Mouse (Mus musculus) lung, adult 18-20 months (tissue): Measurements from ENCODE around the gene Tpo.

ENCODE experiments used
- DNase-seq, 2 experiments: peaks; one replicate each; pipeline ENCODE4 v3.0.0; 2022; ENCODE audit warnings: mixed read lengths in 2 of 2

Gene Tpo

GRCm38 (mm10) chr12:30132524-30132923, at the start of gene Tpo:
Gene Tpo (minus strand): TSS chr12:30132624.
- no peak for DNase-seq

DNA sequence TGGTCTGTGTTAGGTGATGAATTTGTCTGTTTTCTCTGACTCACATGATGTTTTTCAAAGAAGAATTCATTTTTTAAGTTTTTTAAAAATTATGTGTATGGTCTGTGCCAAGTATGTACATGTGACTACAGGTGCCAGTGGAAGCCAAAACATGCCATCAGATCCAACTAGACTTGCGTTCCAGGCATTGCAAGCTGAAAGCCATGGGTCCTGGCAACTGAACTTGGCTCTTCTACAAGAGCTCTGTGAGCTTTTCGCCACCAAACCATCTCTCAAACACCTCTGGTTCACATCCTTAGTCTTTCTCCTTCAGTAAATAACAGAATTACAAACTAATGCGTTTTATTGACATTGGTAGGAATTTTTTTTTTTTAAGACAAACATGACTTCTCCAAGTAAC, 49.3 kb upstream of the Tpo start:
- no peak for DNase-seq

DNA sequence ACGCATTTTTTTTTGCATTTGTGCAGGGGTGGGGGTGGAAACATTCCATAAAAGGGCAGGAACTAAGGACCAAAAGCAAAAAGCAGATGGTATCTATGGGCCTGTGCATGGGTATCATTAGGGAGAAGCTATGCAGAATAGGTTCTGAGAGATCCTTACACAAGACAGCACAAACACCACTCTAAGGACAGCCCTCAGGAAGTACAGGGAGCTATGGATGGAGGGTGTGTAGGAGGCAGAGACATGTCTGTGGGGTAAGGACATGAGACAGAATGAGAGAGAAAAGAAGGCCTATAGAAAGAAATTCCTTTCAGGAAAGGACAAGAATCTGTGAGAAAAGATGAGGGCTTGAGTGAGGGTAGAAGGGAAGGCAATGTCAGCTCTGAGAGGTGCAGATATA, 47.2 kb upstream of the Tpo start:
- DNase-seq: no peak

DNA sequence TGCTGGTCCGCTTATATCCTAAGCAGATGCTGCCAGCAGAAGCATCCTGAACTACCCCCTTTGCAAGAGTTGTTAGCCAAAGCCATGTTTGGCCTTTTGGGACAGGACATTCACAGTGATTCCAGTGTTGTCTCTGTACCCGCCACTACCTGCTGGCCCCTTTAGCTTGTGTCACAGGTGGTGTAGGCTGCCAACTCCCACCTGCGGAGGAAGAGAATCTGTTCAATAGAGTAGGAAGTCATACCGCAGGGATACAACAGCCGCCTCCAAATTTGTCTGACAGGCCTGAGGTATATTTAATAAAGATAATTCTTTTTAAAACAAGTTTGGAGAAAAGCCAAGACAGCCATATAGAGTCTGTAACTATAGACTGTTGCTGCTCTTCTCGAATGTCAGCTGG, 45.5 kb upstream of the Tpo start:
- no peak for DNase-seq

DNA sequence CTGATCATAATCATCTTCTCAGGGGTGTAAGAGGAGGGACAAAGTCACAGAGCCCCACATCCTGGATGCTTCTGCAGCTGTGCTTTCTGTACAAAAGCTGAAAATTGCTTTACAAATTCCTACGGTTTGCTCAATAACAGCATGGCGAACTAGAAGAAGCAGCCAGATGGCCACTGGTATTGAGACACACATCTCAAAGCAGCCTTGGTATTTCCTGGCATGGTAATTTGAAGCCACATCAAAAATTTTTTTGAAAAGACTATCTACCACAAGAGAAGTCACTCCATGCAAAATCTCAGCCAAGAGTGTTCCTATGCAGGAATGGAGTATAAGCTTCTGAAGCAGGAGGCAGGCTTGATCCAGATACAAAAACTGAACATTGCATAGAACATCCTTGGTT, 45.1 kb upstream of the Tpo start:
- DNase-seq: no peak

- DNase-seq: no peak
These were observed 36.1 kb upstream of the Tpo start for GRCm38 (mm10) chr12:30168491-30168890.

- no peak for DNase-seq
These were observed 32.1 kb upstream of the Tpo start for GRCm38 (mm10) chr12:30164538-30164937.

DNA sequence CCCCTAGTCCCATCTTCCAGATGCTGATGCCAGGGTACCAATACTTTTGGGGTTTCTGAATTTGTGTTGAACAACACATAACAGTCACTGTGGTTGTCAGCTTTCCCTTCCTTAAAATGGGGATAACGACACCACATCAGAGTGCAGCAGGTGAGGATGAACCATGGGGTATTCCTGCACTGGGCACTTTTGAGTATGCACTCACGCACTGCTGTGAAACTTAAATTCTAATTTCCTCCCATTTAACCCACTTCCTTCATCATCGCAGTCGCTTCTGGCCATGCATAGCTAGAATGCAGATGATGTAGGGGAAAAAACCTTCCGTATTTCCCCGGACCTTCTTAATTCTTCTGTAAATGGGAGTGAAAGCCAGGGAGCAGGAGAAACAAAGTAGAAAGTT, 31.6 kb upstream of the Tpo start:
- DNase-seq: no peak

GRCm38 (mm10) chr12:30161731-30162406, 29.4 kb upstream of the Tpo start:
- DNase-seq: no peak

- peak in 1 of 2 experiments; percentile 1 for DNase-seq
These were observed 28.1 kb upstream of the Tpo start for GRCm38 (mm10) chr12:30160475-30160874.

GRCm38 (mm10) chr12:30159788-30160187, 27.4 kb upstream of the Tpo start:
- no peak for DNase-seq

DNA sequence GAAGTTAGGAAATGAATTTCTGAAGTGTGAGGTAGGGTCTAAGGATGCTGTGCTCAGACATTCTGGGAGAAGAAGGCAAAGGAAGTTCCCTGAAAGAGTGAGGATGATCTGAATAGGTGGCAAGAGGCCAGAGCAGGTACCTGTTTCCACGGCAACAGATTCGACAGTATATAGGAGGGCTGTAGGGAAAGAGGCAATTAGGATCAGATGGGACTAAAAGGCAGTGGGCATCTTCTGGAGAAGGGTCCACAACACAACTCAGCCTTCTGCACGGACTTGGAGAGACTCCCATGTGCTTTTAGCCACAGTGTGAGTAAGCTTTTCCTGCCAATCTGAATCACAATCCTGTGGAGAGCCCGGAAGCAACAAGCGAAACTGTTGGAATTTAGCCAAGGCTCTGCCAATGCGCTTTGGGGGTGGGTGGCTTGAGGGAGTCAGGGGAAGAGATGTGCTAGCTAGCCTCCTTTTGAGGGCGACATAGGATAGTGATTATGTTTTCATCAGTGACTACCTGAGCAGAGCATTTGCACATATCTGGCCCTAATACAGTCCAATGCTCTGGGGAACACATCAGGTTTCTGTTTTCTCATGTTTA, 21.8 kb upstream of the Tpo start:
- DNase-seq: no peak

DNA sequence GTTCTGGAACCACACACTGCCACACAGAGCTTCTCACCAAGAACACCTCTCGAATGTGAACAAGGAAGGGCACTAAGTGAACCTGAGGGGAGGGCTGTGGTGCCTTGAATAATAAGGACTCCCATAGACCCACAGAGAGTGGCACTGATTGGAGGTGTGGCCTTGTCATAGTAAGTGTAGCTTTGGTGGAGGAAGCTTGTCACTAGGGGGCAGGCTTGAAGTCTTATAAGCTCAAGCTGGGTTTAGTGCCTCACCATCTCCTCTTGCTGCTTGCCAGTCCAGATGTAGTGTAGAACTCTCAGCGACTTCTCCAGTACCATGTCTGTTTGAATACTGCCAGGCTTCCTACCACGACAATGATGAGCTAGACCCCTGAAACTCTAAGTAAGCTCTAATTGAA, 9.7 kb upstream of the Tpo start:
- DNase-seq: peak; percentile 9 to 26

DNA sequence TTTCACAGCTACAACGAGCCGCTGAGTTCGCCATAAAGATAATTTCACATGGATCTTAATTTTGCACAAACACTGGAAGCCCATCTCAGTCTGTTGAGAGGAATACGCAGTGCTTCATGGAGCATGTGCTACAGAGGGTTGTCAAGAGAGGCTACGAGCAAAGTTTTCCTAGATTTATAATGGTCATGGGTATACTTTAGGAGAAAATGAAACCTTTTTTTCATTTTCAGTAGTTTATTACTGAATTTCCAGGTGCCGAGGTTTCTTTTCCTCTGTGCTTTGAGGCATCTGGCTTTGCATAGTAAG, 3.1 kb downstream of the Tpo start:
- no peak for DNase-seq

- DNase-seq: peak; percentile 43 to 62
These were observed 3.6 kb downstream of the Tpo start for GRCm38 (mm10) chr12:30128561-30129410.

- DNase-seq: no peak
These were observed 10.1 kb downstream of the Tpo start for GRCm38 (mm10) chr12:30122347-30122746.

GRCm38 (mm10) chr12:30112271-30112670, 20.2 kb downstream of the Tpo start:
- no peak for DNase-seq

DNA sequence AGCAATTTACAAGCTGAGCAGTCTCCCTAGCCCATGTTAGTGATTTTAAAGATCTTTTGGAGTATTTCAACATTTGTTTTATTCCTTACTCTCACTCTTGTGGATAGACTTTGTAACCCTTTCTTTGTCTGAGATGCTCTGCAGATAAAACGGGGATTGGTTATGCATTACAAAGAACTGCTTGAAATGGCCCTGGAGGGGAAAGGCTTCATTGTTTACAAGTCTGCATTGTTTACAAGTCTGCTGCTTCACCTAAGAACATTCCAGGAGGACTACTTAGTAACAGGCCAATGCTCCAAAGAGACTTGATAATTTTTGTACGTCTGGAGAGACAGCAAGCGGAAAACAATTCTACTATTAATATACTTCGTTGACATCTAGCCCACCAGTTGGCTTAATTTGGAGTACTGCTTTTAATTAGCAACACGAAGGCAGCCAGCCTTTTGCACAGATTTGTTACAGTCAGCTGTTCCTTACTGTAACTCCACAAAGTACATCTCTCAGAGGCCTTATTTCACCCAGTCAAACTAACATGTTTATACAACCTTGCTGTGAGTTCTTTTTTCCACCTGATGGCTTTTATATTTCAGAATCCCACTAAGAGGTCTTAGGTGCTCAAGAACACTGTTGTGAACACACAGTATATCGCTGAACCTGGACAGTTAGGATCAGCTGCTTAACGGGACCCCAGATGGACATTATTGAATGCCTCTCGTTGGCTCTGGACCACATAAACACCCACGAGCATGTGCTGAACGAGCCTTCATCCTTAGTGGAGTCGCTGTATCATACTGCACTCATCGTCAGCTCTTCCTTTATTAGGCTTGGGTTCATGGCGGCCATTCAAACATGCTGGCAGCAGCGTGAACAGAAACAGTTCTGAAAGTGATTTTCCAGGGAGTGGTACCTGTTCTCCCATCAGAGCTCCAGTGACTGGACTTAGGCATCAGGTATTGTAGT, 22.5 kb downstream of the Tpo start:
- no peak for DNase-seq

- DNase-seq: no peak
These were observed 29.4 kb downstream of the Tpo start for GRCm38 (mm10) chr12:30102891-30103565.

GRCm38 (mm10) chr12:30092081-30092480, 40.3 kb downstream of the Tpo start:
- peak in 1 of 2 experiments; percentile 1 for DNase-seq

- DNase-seq: no peak
These were observed 48.5 kb downstream of the Tpo start for GRCm38 (mm10) chr12:30083971-30084370.

GRCm38 (mm10) chr12:30077056-30077455, 55.4 kb downstream of the Tpo start:
- no peak for DNase-seq
